Mouse (Mus musculus) intestine, embryonic 16.5 days (tissue): ENCODE results near the gene Dcaf4. TPM values are rescaled to one million over a fixed set of nuclear protein-coding genes. Genes with fewer than 3 reads are reported as not detected.

ENCODE experiments used
- ATAC-seq: fragments of 200-750 bp; cut with Nextera tagmentation; 2 replicates; pipeline ENCODE4 v1.8.0; 2017; ENCODE audit warnings: moderate TSS enrichment, moderate library complexity
- H3K27ac ChIP-seq: fragments of 300-500 bp; sonication (generic); 2 replicates; pipeline ENCODE4 v1.5.1; 2014; ENCODE audit warnings: mild to moderate bottlenecking, low read length
- H3K27me3 ChIP-seq: fragments of 300-500 bp; sonication (generic); replicated peaks from 2 replicates; pipeline ENCODE4 v1.6.1; 2014; ENCODE audit warnings: low read length, control low read depth, mixed read lengths; ENCODE audit not compliant: control insufficient read depth, insufficient read depth
- H3K36me3 ChIP-seq: fragments of 300-500 bp; sonication (generic); 2 replicates; pipeline ENCODE4 v1.6.1; 2014; ENCODE audit warnings: low read length, control low read depth; ENCODE audit not compliant: control insufficient read depth, insufficient read depth
- H3K4me1 ChIP-seq: fragments of 300-500 bp; sonication (generic); 2 replicates; pipeline ENCODE4 v1.6.1; 2014; ENCODE audit warnings: low read length, control low read depth, mixed read lengths; ENCODE audit not compliant: control insufficient read depth, insufficient read depth
- H3K4me2 ChIP-seq: fragments of 300-500 bp; sonication (generic); 2 replicates; pipeline ENCODE4 v1.6.1; 2014; ENCODE audit warnings: low read depth, low read length, control low read depth
- H3K4me3 ChIP-seq: fragments of 300-500 bp; sonication (generic); 2 replicates; pipeline ENCODE4 v1.5.1; 2014; ENCODE audit warnings: mild to moderate bottlenecking, low read length
- H3K9ac ChIP-seq: fragments of 300-500 bp; sonication (generic); 2 replicates; pipeline ENCODE4 v1.6.1; 2014; ENCODE audit warnings: low read depth, low read length
- H3K9me3 ChIP-seq: fragments of 300-500 bp; sonication (generic); 2 replicates; pipeline ENCODE4 v1.6.1; 2016; ENCODE audit warnings: low read length, control low read depth; ENCODE audit not compliant: control insufficient read depth
- WGBS: fragments of 180-500 bp; shearing (Covaris S2); extraction: QIAGEN DNeasy Blood & Tissue Kit; methylation state at CpG from one replicate; pipeline ENCODE4 v1.1.7; 2014; 5-methylcytosine and 5-hydroxymethylcytosine counted together
- polyA plus RNA-seq: library from polyadenylated mRNA; unstranded; fragments of >200 nt; fragmentation: Nextera tagmentation; extraction: Ambion mirVana; gene quantifications from 2 replicates; pipeline ENCODE4 v1.2.1, GENCODE M21; 2015

The Dcaf4 gene
- polyA plus RNA-seq, 1 experiment from 2014 or later, result 29.5 TPM

- Histone ChIP-seq H3K9ac (peak overlapping the region; percentile 73; the same call in 1 of the 2 replicates), H3K27ac (no peak overlapping the region), H3K9me3 (no peaks in the 10 kb centered on the region), H3K4me2 (peak overlapping the region; percentile 99), H3K36me3 (no peaks in the 10 kb centered on the region), H3K4me3 (peak overlapping the region; percentile 78), H3K4me1 (peaks cover 14% of the 10 kb centered on the region), H3K27me3 (no peaks in the 10 kb centered on the region)
- WGBS, result 11% methylated on average over 24 of the region's 24 CpGs
- ATAC-seq, result no peak
These were observed 35.2 kb upstream of the Dcaf4 start for GRCm38 (mm10) chr12:83484855-83485745.

GRCm38 (mm10) chr12:83485911-83486670 is 34.2 kb upstream of the Dcaf4 start:
- no peaks in the 10 kb centered on the region for H3K9me3 ChIP-seq
- H3K4me3 ChIP-seq, result peak overlapping the region; percentile 78
- peak overlapping the region; percentile 99 for H3K4me2 ChIP-seq
- peak overlapping the region; percentile 73 for H3K9ac ChIP-seq
- H3K36me3 ChIP-seq, result no peaks in the 10 kb centered on the region
- peaks cover 14% of the 10 kb centered on the region for H3K4me1 ChIP-seq
- WGBS, result under 1% methylated on average over 53 of the region's 53 CpGs
- ATAC-seq, result 0 out of 2 replicates have a peak, but pooled peaks have one; percentile 2
- no peaks in the 10 kb centered on the region for H3K27me3 ChIP-seq
- peak overlapping the region; percentile 74 for H3K27ac ChIP-seq

GRCm38 (mm10) chr12:83486671-83487461 is 33.4 kb upstream of the Dcaf4 start:
- Histone ChIP-seq H3K9me3 (peaks cover 4% of the 10 kb centered on the region), H3K4me3 (peak overlapping the region; percentile 78), H3K27ac (peak overlapping the region; percentile 74), H3K4me2 (peak overlapping the region; percentile 99), H3K36me3 (no peaks in the 10 kb centered on the region; the same call in 1 of the 2 replicates), H3K9ac (peak overlapping the region; percentile 73), H3K4me1 (peaks cover 14% of the 10 kb centered on the region), H3K27me3 (no peaks in the 10 kb centered on the region)
- ATAC-seq, result peak; percentile 69
- under 1% methylated on average over 71 of the region's 73 CpGs for WGBS

GRCm38 (mm10) chr12:83487476-83487991 is 32.7 kb upstream of the Dcaf4 start, which contains the start of gene Dpf3:
Dpf3 (minus strand) TSS chr12:83487716.
- Histone ChIP-seq H3K27me3 (no peaks in the 10 kb centered on the region), H3K9ac (peak within 1 kb of the TSS; percentile 73), H3K4me1 (peaks cover 14% of the 10 kb centered on the region), H3K9me3 (peaks cover 4% of the 10 kb centered on the region), H3K4me3 (peak within 1 kb of the TSS; percentile 78), H3K4me2 (peak within 1 kb of the TSS; percentile 99), H3K27ac (peak within 1 kb of the TSS; percentile 74), H3K36me3 (no peaks in the 10 kb centered on the region; the same call in 1 of the 2 replicates)
- WGBS, result under 1% methylated on average over 31 of the region's 31 CpGs
- peak; percentile 98 for ATAC-seq

- WGBS, result under 1% methylated on average over 29 of the region's 29 CpGs
- Histone ChIP-seq H3K4me3 (peak overlapping the region; percentile 78), H3K27ac (0 out of 2 replicates have a peak overlapping the region, but pooled peaks have one; percentile 6), H3K9ac (peak overlapping the region; percentile 46), H3K36me3 (no peaks in the 10 kb centered on the region; the same call in 1 of the 2 replicates), H3K4me1 (peaks cover 14% of the 10 kb centered on the region), H3K4me2 (peak overlapping the region; percentile 99), H3K9me3 (peaks cover 4% of the 10 kb centered on the region), H3K27me3 (no peaks in the 10 kb centered on the region)
- peak; percentile 23; the same call in 1 of the 2 replicates for ATAC-seq
These were observed 31.9 kb upstream of the Dcaf4 start for GRCm38 (mm10) chr12:83488211-83488941.

GRCm38 (mm10) chr12:83489748-83490147 is 30.5 kb upstream of the Dcaf4 start:
- Histone ChIP-seq H3K4me2 (no peak overlapping the region), H3K4me1 (peaks cover 13% of the 10 kb centered on the region), H3K9me3 (peaks cover 4% of the 10 kb centered on the region), H3K36me3 (no peaks in the 10 kb centered on the region; the same call in 1 of the 2 replicates), H3K4me3 (no peak overlapping the region), H3K9ac (no peak overlapping the region), H3K27ac (no peak overlapping the region), H3K27me3 (no peaks in the 10 kb centered on the region)
- no peak for ATAC-seq
- WGBS, result 45% methylated on average over 2 of the region's 2 CpGs

- 47% methylated on average over 1 of the region's 1 CpGs for WGBS
- Histone ChIP-seq H3K9me3 (peaks cover 4% of the 10 kb centered on the region), H3K4me1 (peaks cover 3% of the 10 kb centered on the region; the same call in 1 of the 2 replicates), H3K27me3 (no peaks in the 10 kb centered on the region), H3K4me2 (no peak overlapping the region), H3K36me3 (no peaks in the 10 kb centered on the region; the same call in 1 of the 2 replicates), H3K27ac (no peak overlapping the region), H3K9ac (no peak overlapping the region), H3K4me3 (no peak overlapping the region)
- no peak for ATAC-seq
These were observed 28.7 kb upstream of the Dcaf4 start for GRCm38 (mm10) chr12:83491609-83492008.

GRCm38 (mm10) chr12:83492808-83493207 is 27.5 kb upstream of the Dcaf4 start:
- H3K9me3 ChIP-seq, result peaks cover 4% of the 10 kb centered on the region
- H3K27ac ChIP-seq, result no peak overlapping the region
- peaks cover 3% of the 10 kb centered on the region; the same call in 1 of the 2 replicates for H3K4me1 ChIP-seq
- H3K27me3 ChIP-seq, result no peaks in the 10 kb centered on the region
- no peak overlapping the region for H3K9ac ChIP-seq
- H3K4me3 ChIP-seq, result no peak overlapping the region
- 63% methylated on average over 3 of the region's 3 CpGs for WGBS
- no peak overlapping the region for H3K4me2 ChIP-seq
- no peak for ATAC-seq
- no peaks in the 10 kb centered on the region; the same call in 1 of the 2 replicates for H3K36me3 ChIP-seq
